Mouse (Mus musculus): ENCODE results near the gene Anks1. TPM values are rescaled to one million over a fixed set of nuclear protein-coding genes. Genes with fewer than 3 reads are reported as not detected.
A peak's percentile ranks its signal among the peaks of the same experiment; 100 is the strongest.

Anks1 gene
- polyA plus RNA-seq, 1 experiment from 2014 or later: 22.5 TPM

- H3K36me3 ChIP-seq: no peaks in the 10 kb centered on the region
- H3K4me3 ChIP-seq: no peak overlapping the region
- no peak overlapping the region for H3K4me2 ChIP-seq (replicated peaks)
- H3K27me3 ChIP-seq: no peaks in the 10 kb centered on the region
- H3K27ac ChIP-seq: 0 out of 2 replicates have a peak overlapping the region, but pooled peaks have one; percentile 24
- no peak for ATAC-seq (ENCODE audit: insufficient number of reproducible peaks, insufficient read depth, low FRiP score, low TSS enrichment)
- no peak overlapping the region for H3K9ac ChIP-seq
- WGBS: 78% methylated on average over 10 of the region's 10 CpGs
- H3K9me3 ChIP-seq: no peaks in the 10 kb centered on the region
- peaks cover 13% of the 10 kb centered on the region for H3K4me1 ChIP-seq
Measured at GRCm38 (mm10) chr17:27934136-27934910, 25.2 kb downstream of the Anks1 start.

- Histone ChIP-seq H3K4me2 (replicated peaks) (no peak overlapping the region), H3K4me1 (peaks cover 13% of the 10 kb centered on the region), H3K27ac (no peak overlapping the region), H3K9me3 (no peaks in the 10 kb centered on the region), H3K4me3 (no peak overlapping the region), H3K36me3 (no peaks in the 10 kb centered on the region), H3K9ac (no peak overlapping the region), H3K27me3 (no peaks in the 10 kb centered on the region)
- WGBS: 91% methylated on average over 3 of the region's 3 CpGs
- ATAC-seq (ENCODE audit: insufficient number of reproducible peaks, insufficient read depth, low FRiP score, low TSS enrichment): no peak
Measured at GRCm38 (mm10) chr17:27935091-27935490, 26.0 kb downstream of the Anks1 start.

DNA sequence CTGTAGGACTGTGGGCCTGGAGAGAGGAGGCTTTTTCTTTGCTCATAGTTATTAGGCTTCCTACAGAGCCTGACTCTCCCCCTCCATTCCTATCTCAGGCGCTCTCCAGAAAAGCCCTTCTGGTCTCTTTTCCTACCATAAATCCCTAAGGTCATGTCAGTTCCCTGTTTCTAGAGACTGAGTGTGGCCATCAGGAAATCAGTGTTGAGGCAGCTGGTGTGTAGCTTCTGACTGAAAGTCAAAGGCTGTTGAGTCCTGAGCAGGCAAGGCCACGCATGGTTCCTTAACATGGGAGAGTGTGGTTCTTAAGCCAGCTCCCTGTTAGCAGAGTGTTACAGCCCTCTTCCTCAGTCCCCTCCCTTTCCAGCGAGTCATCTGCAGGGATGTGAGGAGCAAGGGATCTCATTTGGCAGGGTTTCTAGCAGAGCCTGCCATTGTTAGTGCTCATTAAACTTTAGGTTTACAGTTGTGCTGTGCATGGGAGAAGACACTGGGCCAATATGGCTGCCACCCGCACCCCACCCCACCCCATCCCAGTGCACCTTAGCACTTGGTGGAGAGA is 28.0 kb downstream of the Anks1 start:
- no peak overlapping the region for H3K4me2 ChIP-seq (replicated peaks)
- no peaks in the 10 kb centered on the region for H3K27me3 ChIP-seq
- H3K4me1 ChIP-seq: peaks cover 13% of the 10 kb centered on the region
- H3K27ac ChIP-seq: no peak overlapping the region
- no peak overlapping the region for H3K9ac ChIP-seq
- no peaks in the 10 kb centered on the region for H3K9me3 ChIP-seq
- WGBS: 85% methylated on average over 4 of the region's 4 CpGs
- H3K36me3 ChIP-seq: no peaks in the 10 kb centered on the region
- H3K4me3 ChIP-seq: no peak overlapping the region
- ATAC-seq (ENCODE audit: insufficient number of reproducible peaks, insufficient read depth, low FRiP score, low TSS enrichment): no peak

DNA sequence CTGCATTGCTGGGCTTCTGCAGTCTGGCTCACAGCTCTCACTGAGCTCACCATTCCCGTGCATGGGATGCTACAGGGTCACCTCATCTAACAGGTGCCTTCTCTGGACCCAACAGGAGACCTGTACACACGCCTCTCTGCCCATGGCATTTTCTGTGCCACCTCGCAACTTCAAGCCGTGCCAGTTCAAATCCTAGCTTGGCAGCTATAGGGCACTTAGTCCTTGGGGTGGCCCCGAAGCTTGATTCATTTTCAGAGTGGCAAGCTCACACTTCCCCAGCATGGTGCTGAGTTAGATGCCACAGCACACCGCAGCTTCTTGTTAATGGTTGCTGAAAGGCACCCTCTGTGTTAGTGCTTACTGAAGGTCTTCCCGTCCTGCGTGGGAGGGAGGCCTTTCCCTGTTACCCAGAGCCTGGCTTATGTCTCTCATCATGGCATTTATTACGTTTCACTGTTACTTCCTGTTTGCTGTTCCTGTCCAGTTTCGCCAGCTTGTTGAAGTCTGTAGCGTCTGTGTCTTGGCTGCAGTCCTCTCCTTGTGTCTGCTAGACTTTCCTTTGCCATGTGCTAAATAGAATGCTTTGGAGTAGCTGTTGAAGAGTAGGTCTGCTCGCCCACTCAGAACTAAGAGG is 29.1 kb downstream of the Anks1 start:
- peaks cover 13% of the 10 kb centered on the region for H3K4me1 ChIP-seq
- H3K27ac ChIP-seq: no peak overlapping the region
- no peaks in the 10 kb centered on the region for H3K9me3 ChIP-seq
- ATAC-seq (ENCODE audit: insufficient number of reproducible peaks, insufficient read depth, low FRiP score, low TSS enrichment): no peak
- no peaks in the 10 kb centered on the region for H3K36me3 ChIP-seq
- 71% methylated on average over 12 of the region's 12 CpGs for WGBS
- no peak overlapping the region for H3K4me3 ChIP-seq
- no peak overlapping the region for H3K9ac ChIP-seq
- H3K4me2 ChIP-seq (replicated peaks): no peak overlapping the region
- H3K27me3 ChIP-seq: no peaks in the 10 kb centered on the region

DNA sequence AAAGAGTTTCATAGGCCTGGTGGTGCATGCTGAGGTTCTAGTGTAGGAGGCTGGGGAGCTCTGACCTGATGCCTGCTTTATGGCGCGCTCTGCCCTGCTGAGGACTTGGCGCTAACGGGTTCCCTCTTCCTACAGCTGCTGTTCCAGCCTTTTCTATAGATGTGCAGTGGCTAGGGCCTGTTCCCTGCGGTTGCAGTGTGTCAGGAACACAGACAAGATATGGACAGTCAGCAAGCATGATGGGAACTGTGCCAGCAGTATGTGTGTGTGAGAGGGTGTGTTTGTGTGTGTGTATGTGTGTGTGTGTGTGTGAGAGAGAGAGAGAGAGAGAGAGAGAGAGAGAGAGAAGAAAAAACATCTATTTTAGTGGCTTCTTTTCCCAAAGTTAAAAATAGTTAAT is 29.9 kb downstream of the Anks1 start:
- Histone ChIP-seq H3K9me3 (no peaks in the 10 kb centered on the region), H3K36me3 (no peaks in the 10 kb centered on the region), H3K9ac (no peak overlapping the region; the same call in 1 of the 2 replicates), H3K27ac (no peak overlapping the region; the same call in 1 of the 2 replicates), H3K4me2 (replicated peaks) (no peak overlapping the region), H3K27me3 (no peaks in the 10 kb centered on the region), H3K4me3 (no peak overlapping the region), H3K4me1 (peaks cover 13% of the 10 kb centered on the region)
- ATAC-seq (ENCODE audit: insufficient number of reproducible peaks, insufficient read depth, low FRiP score, low TSS enrichment): no peak
- WGBS: 86% methylated on average over 5 of the region's 5 CpGs

DNA sequence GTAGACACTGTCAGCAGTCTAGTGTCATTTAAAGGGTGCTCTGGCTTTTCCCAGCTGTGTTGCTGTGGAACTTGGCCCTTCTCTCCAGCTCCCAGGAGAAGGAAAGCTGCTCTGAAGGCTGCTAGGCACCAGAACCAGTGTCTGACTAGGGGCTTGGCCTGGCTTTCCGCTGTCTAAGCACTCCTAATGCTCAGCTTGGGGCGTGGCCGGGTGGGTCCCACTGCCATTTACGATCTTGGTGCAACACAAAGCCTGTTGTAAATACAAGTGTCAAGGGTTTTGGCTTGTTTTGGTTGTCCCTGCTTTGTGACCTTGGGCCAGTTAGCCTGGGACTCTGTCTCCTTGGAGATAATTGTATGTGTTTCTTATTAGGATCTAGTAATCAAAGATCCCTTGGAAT is 31.2 kb downstream of the Anks1 start:
- Histone ChIP-seq H3K4me3 (no peak overlapping the region), H3K27ac (no peak overlapping the region), H3K4me2 (replicated peaks) (no peak overlapping the region), H3K9me3 (no peaks in the 10 kb centered on the region), H3K36me3 (no peaks in the 10 kb centered on the region), H3K9ac (no peak overlapping the region), H3K27me3 (no peaks in the 10 kb centered on the region), H3K4me1 (peaks cover 14% of the 10 kb centered on the region)
- ATAC-seq (ENCODE audit: insufficient number of reproducible peaks, insufficient read depth, low FRiP score, low TSS enrichment): no peak
- WGBS: 79% methylated on average over 4 of the region's 4 CpGs

DNA sequence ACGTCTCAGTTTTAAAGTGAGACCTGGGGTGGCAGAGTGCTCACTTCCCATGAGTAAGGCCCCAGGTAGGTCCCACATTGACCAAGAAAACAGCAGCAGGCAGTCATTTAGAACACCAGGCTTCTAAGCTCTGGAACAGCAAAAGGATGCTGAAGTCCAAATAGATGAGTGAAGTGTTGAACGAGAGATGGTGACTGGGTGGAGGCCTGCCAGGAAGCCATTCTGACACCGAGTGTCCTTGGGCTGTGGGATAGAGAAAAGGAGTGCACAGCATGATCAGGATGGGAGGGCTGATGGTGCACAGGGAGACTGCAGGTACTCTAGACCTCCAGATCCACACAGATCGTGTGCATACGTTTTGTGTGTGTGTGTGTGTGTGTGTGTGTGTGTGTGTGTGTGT is 32.1 kb downstream of the Anks1 start:
- 81% methylated on average over 5 of the region's 5 CpGs for WGBS
- no peaks in the 10 kb centered on the region for H3K27me3 ChIP-seq
- H3K27ac ChIP-seq: peak overlapping the region; percentile 5; the same call in 1 of the 2 replicates
- H3K4me2 ChIP-seq (replicated peaks): no peak overlapping the region
- H3K4me3 ChIP-seq: no peak overlapping the region
- no peak overlapping the region for H3K9ac ChIP-seq
- H3K9me3 ChIP-seq: no peaks in the 10 kb centered on the region
- no peak for ATAC-seq (ENCODE audit: insufficient number of reproducible peaks, insufficient read depth, low FRiP score, low TSS enrichment)
- no peaks in the 10 kb centered on the region for H3K36me3 ChIP-seq
- peaks cover 22% of the 10 kb centered on the region for H3K4me1 ChIP-seq

GRCm38 (mm10) chr17:27941698-27942097 is 32.6 kb downstream of the Anks1 start:
- H3K27ac ChIP-seq: no peak overlapping the region
- no peaks in the 10 kb centered on the region for H3K9me3 ChIP-seq
- H3K4me3 ChIP-seq: no peak overlapping the region
- H3K4me2 ChIP-seq (replicated peaks): no peak overlapping the region
- peaks cover 27% of the 10 kb centered on the region for H3K4me1 ChIP-seq
- no peaks in the 10 kb centered on the region for H3K27me3 ChIP-seq
- ATAC-seq (ENCODE audit: insufficient number of reproducible peaks, insufficient read depth, low FRiP score, low TSS enrichment): no peak
- H3K36me3 ChIP-seq: no peaks in the 10 kb centered on the region
- 60% methylated on average over 2 of the region's 2 CpGs for WGBS
- no peak overlapping the region for H3K9ac ChIP-seq

- ATAC-seq (ENCODE audit: insufficient number of reproducible peaks, insufficient read depth, low FRiP score, low TSS enrichment): no peak
- Histone ChIP-seq H3K4me2 (replicated peaks) (no peak overlapping the region), H3K36me3 (no peaks in the 10 kb centered on the region), H3K27me3 (no peaks in the 10 kb centered on the region), H3K4me3 (no peak overlapping the region), H3K9me3 (no peaks in the 10 kb centered on the region), H3K9ac (no peak overlapping the region), H3K4me1 (peaks cover 30% of the 10 kb centered on the region), H3K27ac (no peak overlapping the region)
- WGBS: 90% methylated on average over 4 of the region's 4 CpGs
Measured at GRCm38 (mm10) chr17:27942131-27942530, 33.0 kb downstream of the Anks1 start.

DNA sequence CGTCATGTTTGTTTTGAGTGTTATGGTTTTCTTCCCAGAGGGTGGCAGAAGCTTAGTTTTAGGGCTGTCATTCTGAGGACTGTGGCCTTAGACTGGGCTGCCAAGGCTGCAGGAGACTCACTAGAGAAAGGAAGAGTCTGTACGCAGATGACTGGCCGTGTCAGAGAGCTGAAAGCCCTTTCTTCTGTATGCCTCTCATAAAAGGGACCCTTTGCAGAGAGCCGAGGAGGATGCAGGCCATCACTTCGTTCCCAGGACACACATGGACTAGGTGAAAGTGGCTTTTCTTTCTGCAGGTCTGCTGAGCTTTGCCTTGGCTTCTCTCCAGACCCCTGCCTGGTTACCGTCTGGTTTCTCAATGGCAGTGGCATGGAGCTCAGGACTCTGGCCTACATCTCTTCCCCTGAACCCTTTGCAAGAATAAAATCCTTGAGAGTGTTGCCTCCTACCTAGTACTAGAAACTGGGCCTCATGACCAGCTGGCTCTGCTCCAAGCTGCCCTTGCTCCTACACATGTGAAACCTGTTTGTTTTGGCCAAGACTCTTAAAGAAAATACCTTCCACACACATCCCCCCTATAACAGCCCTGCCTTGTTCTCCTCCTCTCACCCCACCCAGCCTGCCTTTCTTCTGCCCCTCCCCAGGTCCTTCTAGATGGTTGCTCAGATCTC is 36.6 kb downstream of the Anks1 start:
- 65% methylated on average over 6 of the region's 6 CpGs for WGBS
- Histone ChIP-seq H3K9me3 (no peaks in the 10 kb centered on the region), H3K27ac (peak overlapping the region; percentile 87), H3K4me1 (peaks cover 16% of the 10 kb centered on the region), H3K36me3 (no peaks in the 10 kb centered on the region), H3K4me3 (no peak overlapping the region), H3K27me3 (no peaks in the 10 kb centered on the region), H3K4me2 (replicated peaks) (0 out of 2 replicates have a peak overlapping the region, but pooled peaks have one; percentile 13), H3K9ac (no peak overlapping the region)
- ATAC-seq (ENCODE audit: insufficient number of reproducible peaks, insufficient read depth, low FRiP score, low TSS enrichment): peak; percentile 57; the same call in 1 of the 2 replicates

DNA sequence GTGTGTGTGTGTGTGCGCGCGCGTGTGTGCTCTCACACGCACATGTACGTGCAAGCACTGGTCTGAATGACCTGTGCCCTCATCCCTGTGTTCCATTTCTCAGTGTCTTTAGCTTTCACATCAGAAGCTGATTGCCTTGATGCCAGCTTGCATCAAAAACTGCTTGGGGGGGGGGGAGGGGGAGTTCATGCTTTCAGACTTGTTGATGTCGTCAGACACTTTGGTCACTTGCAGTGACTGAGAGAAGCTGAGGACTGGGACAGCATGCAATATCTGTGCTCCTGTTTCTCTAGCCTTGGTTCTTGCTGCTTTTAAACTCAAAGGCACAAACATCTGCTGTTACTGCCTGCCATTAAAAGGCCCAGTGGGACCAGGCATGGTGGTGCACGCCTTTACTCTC is 37.3 kb downstream of the Anks1 start:
- WGBS: 81% methylated on average over 8 of the region's 8 CpGs
- Histone ChIP-seq H3K9ac (no peak overlapping the region), H3K4me3 (no peak overlapping the region), H3K9me3 (no peaks in the 10 kb centered on the region), H3K27me3 (no peaks in the 10 kb centered on the region), H3K36me3 (no peaks in the 10 kb centered on the region), H3K27ac (peak overlapping the region; percentile 87), H3K4me2 (replicated peaks) (0 out of 2 replicates have a peak overlapping the region, but pooled peaks have one; percentile 13), H3K4me1 (peaks cover 16% of the 10 kb centered on the region)
- ATAC-seq (ENCODE audit: insufficient number of reproducible peaks, insufficient read depth, low FRiP score, low TSS enrichment): no peak
